Comparison of ENCODE assay signal across 14 mouse cellular contexts in the genomic region with DNA sequence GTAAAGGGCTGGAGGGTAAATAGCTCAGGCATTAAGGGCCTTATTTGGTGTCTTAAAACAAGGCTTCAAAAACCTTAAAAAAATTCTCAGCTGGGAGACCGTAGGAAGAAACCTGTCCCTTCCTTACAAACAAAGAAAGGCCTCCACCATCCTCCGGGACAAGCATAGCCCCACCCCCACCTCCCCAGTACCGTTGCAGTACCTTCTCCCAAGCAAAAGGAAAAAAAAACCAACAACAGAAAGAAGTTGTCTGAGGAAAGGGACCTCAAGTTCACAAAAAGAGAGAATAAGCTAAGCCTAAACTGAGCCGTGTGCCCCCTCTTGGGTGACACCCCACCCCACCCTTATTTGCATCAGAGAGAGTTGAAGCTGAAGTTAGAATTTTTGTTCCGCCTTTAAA. TPM values are rescaled to one million over a fixed set of nuclear protein-coding genes. Genes with fewer than 3 reads are reported as not detected.
DNase-seq lines count a peak whose midpoint lies in the region; ATAC-seq lines count a peak whose summit lies in the region.
"Had no signal": no experiment of that assay in that cellular context is flagged by ENCODE, and none has a peak within 500 bp of the region (broad histone marks: within the 10 kb centered on the region; RNA-seq: fewer than 3 reads in every experiment).

No protein-coding gene starts in this region.

- no peak for ATAC-seq in heart, embryonic 13.5 days (ENCODE audit: extremely low read depth, insufficient number of reproducible peaks, low FRiP score, low TSS enrichment)
- no peak for ATAC-seq in lung, embryonic 15.5 days (ENCODE audit: borderline replicate concordance, extremely low read depth, low FRiP score, low TSS enrichment)
- no peak for ATAC-seq in limb, embryonic 12.5 days (ENCODE audit: insufficient number of reproducible peaks, insufficient read depth, low FRiP score, low TSS enrichment, low read depth)
- ATAC-seq in erythroblast, adult 5-6 weeks (replicated peaks; ENCODE audit: low FRiP score, poor library complexity, severe bottlenecking): no peak

- no peak overlapping the region for H3K4me2 ChIP-seq in heart, embryonic 13.5 days
- H3K4me2 ChIP-seq in lung, embryonic 15.5 days: no peak overlapping the region
- no peak overlapping the region for H3K4me2 ChIP-seq in limb, embryonic 12.5 days
- H3K4me2 ChIP-seq: hindbrain, embryonic 13.5 days; liver, embryonic 11.5 days had no signal

- no peaks in the 10 kb centered on the region for H3K27me3 ChIP-seq in heart, embryonic 13.5 days (replicated peaks)
- H3K27me3 ChIP-seq in lung, embryonic 15.5 days: peaks cover 19% of the 10 kb centered on the region
- peaks cover 20% of the 10 kb centered on the region for H3K27me3 ChIP-seq in limb, embryonic 12.5 days

- peak overlapping the region; percentile 52; the same call in 1 of the 2 replicates for H3K9ac ChIP-seq in heart, embryonic 13.5 days
- H3K9ac ChIP-seq in lung, embryonic 15.5 days: no peak overlapping the region
- no peak overlapping the region for H3K9ac ChIP-seq in limb, embryonic 12.5 days (replicated peaks)
- H3K9ac ChIP-seq: hindbrain, embryonic 13.5 days had no signal

- 52% methylated on average over 5 of the region's 5 CpGs for WGBS in heart, embryonic 13.5 days
- 47% methylated on average over 5 of the region's 5 CpGs for WGBS in lung, embryonic 15.5 days
- 41% methylated on average over 5 of the region's 5 CpGs for WGBS in limb, embryonic 12.5 days

- peak overlapping the region; percentile 37 for H3K27ac ChIP-seq in heart, embryonic 13.5 days (replicated peaks)
- peak overlapping the region; percentile 70 for H3K27ac ChIP-seq in lung, embryonic 15.5 days
- peak overlapping the region; percentile 67 for H3K27ac ChIP-seq in limb, embryonic 12.5 days
- H3K27ac ChIP-seq: hindbrain, embryonic 13.5 days had no signal

- H3K4me3 ChIP-seq in heart, embryonic 13.5 days: no peak overlapping the region
- H3K4me3 ChIP-seq in lung, embryonic 15.5 days: no peak overlapping the region
- H3K4me3 ChIP-seq in limb, embryonic 12.5 days (replicated peaks): no peak overlapping the region
- H3K4me3 ChIP-seq: hindbrain, embryonic 13.5 days had no signal

- no peaks in the 10 kb centered on the region for H3K36me3 ChIP-seq in heart, embryonic 13.5 days
- H3K36me3 ChIP-seq in lung, embryonic 15.5 days: no peaks in the 10 kb centered on the region
- H3K36me3 ChIP-seq in limb, embryonic 12.5 days: no peaks in the 10 kb centered on the region
- H3K36me3 ChIP-seq: hindbrain, embryonic 13.5 days had no signal

- DNase-seq in heart, adult 9 months (ENCODE audit: low spot score in 2 of 2): no peak
- DNase-seq in lung, adult 18-20 months: no peak
- DNase-seq in ES-CJ7 (ENCODE audit: low read depth, low spot score): peak; percentile 61
- DNase-seq in gastrocnemius, adult 8-10 months (ENCODE audit: low spot score in 2 of 2): no peak
- DNase-seq: adrenal gland, postnatal 10 days; cerebellum, postnatal 10 days; heart, adult 11 months; right cerebral cortex, postnatal 14 days had no signal

- H3K4me1 ChIP-seq in heart, embryonic 13.5 days: peaks cover 88% of the 10 kb centered on the region
- peaks cover 74% of the 10 kb centered on the region for H3K4me1 ChIP-seq in lung, embryonic 15.5 days
- peaks cover 48% of the 10 kb centered on the region for H3K4me1 ChIP-seq in limb, embryonic 12.5 days (replicated peaks)

- H3K9me3 ChIP-seq in heart, embryonic 13.5 days: no peaks in the 10 kb centered on the region
- no peaks in the 10 kb centered on the region for H3K9me3 ChIP-seq in lung, embryonic 15.5 days
- H3K9me3 ChIP-seq in limb, embryonic 12.5 days: no peaks in the 10 kb centered on the region
- H3K9me3 ChIP-seq: hindbrain, embryonic 13.5 days had no signal

RNA-seq across cellular contexts. Expression of gene Ezr, which starts 6.0 kb away (rescaled TPM):
- 103 and 105 TPM in 2 replicates for polyA plus RNA-seq in heart, embryonic 13.5 days (2015; fragmentation: Nextera tagmentation; extraction: Ambion mirVana)
- polyA plus RNA-seq in lung, embryonic 15.5 days (2015; fragmentation: Nextera tagmentation; extraction: Ambion mirVana): 125 and 140 TPM in 2 replicates
- 40.1 and 46.9 TPM in 2 replicates for polyA plus RNA-seq in limb, embryonic 12.5 days (2016; fragmentation: Nextera tagmentation; extraction: Ambion mirVana)
- 1 to 10 TPM in 3 of 4 experiments, under 1 TPM in 1; 0.58 to 1.5 (median 1.3) TPM for total RNA-seq in gastrocnemius, adult 8-10 months (2022)
- total RNA-seq in erythroblast, adult 5-6 weeks (2015; ENCODE audit: low replicate concordance): 9.4 and 23.2 TPM in 2 replicates
- 64.2 and 120 TPM in 2 replicates for total RNA-seq in erythroblast, adult 5-6 weeks (2017; ENCODE audit: low replicate concordance)
